Mouse (Mus musculus) fat pad, adult 2 months (tissue): Measurements from ENCODE around the gene Polr1c.

Experiments used
- DNase-seq: peaks from one replicate; pipeline ENCODE4 v3.0.0-alpha.2; 2011; ENCODE audit warnings: low read depth, low spot score; ENCODE audit errors: extremely low read depth

Gene Polr1c

DNA sequence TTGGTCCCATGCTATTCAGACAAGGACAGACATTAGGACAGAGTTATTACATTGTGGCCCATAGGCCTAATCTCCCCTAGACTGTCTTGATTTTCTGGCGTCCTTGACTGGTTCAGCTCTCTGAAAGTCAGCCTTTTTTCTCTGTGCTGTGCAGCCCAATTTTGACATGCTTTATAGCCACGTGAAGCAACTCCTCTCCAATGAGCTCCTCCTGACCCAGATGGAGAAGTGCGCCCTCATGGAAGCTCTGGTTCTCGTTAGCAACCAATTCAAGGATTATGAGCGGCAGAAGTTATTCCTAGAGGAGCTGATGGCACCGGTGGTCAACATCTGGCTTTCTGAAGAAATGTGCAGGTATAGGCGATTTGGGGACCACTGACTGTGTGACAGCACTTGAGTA is 20.3 kb downstream of the Polr1c start:
- no peak for DNase-seq

- no peak for DNase-seq
Measured at GRCm38 (mm10) chr17:46221601-46222000, 26.3 kb downstream of the Polr1c start.

DNA sequence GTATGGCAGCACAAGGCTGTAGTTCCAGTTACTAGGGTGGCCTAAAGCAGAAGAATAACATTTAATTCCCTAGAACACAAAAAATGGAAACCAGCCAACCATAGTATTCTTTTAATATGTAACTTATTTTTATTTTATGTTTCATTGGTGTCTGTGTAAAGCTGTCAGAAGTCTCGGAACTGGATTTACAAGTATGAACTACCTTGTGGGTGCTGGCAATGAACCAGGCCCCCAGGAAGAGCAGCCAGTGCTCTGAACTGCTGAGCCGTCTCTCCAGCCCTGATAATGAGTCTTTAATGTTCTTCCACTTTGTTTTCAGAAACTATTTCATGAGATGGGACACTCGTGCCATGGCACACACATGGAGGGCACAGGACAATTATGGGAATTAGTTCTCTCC is 37.3 kb downstream of the Polr1c start:
- peak; percentile 30 for DNase-seq

DNA sequence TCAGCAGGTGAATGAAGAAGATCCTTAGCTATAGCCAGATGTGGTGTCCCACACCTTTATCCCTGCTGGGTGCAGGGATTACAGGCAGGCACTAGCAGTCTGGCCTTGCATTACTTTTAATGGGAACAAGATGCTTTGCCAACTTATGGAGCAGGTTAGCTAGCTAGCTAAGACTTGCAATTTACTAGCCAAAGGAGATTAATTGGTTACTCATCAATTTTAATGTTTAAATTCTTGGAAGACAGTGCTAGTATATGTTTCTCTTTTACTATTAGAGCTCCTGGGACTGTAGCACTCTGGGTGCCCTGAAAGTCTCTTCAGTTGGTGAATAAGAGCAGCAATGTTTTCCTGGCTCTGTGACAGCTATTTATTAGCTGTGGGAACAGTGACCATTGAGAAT is 41.2 kb downstream of the Polr1c start:
- DNase-seq = peak; percentile 58

DNA sequence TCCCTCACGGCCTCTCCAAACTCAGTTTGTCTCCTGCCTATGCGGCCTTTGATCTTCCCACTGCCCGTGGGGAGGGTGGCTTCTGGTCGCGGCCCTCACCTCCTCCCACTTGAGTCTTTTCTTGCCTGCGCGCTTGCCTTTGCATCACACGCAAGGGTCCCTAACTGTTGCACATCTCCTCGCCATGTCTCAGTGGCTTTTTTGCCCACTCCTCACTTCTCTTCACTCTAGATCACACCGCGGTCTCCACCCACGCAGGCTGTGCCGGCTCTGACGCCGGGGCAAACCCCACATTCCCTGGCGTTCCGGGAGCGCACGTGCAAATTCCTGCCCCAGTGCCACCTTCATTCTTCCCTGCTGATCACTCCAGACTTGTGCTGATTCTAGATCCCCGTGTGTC is 44.8 kb downstream of the Polr1c start:
- no peak for DNase-seq

DNA sequence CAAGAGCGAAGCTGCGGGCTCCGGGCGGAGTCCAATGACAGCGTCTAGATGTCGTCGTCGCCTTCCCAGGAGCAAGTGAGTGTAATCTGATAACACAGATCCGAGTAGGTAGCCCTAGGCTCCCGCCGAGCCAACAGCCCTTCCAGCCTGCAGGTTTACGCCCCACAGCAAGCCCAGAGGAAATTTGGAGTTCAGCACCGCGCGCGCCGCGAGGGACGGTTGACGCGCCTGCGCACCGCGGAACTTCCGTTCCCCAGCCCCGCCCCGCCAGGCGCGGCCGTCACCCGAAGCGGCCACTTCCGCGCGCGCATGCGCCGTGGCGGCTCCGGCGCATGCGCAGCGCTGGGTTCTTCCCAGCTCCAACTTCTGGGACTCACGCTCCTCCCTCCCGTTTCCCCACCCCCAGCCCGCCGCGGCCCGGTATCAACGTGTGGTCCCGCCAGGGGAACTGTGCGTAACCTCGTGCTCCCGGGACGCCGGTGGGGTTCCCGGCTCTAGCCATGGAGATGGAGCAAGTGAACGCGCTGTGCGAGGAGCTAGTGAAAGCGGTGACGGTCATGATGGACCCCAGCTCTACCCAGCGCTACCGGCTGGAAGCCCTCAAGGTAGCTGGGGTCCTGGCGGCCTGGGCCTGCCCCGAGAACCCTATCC is 45.3 kb downstream of the Polr1c start, which contains the start of the genes Polh and Xpo5:
Polh (minus strand) TSS at position 225 of the 651 bp plus-strand sequence.
Xpo5 (plus strand) TSS at position 362 of the 651 bp plus-strand sequence.
- DNase-seq = no peak

DNA sequence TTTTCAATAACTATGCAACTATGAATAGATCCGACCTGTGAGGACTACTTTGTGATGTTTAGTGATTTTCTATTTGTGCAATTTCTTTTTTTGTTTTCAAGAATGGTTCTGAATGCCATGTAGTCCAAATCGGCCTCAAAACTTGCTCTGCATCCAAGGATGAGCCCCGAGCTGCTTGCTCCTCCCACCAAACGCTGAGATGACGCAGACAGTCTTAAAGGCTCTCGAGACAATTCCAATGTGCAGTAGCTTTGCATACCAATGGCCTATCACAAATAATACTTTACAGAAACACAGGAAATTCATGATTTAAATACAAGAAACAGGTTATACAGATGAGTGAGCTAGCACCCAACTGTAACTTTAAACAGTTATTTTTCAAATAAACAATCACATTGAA is 46.7 kb downstream of the Polr1c start:
- no peak for DNase-seq
